25 mouse cellular contexts compared by ENCODE assay signal in genomic region chr17:74967298-74967848, GRCm38 (mm10). TPM values are rescaled to one million over a fixed set of nuclear protein-coding genes. Genes with fewer than 3 reads are reported as not detected.
A peak's percentile ranks its signal among the peaks of the same experiment; 100 is the strongest.
DNase-seq lines count a peak whose midpoint lies in the region; ATAC-seq and TF ChIP-seq lines count a peak whose summit lies in the region.
"Had no signal": no experiment of that assay in that cellular context is flagged by ENCODE, and none has a peak within 500 bp of the region (broad histone marks: within the 10 kb centered on the region; RNA-seq: fewer than 3 reads in every experiment).

No protein-coding gene starts in this region.

- no peak for TF ChIP-seq CTCF in MEL (IDR thresholded peaks at IDR 0.05 in 2 of 3, conservative IDR thresholded peaks at IDR 0.05 in 1 of 3; ENCODE audit: control insufficient read depth in 1 of 3, insufficient read depth in 1 of 3, low read depth in 2 of 3, low read length in 3 of 3, poor library complexity in 1 of 3, severe bottlenecking in 1 of 3)
- no peak for TF ChIP-seq CTCF in stomach, postnatal 0 days (IDR thresholded peaks at IDR 0.05; ENCODE audit: low read depth)

- peaks cover 39% of the 10 kb centered on the region for H3K4me1 ChIP-seq in hindbrain, embryonic 10.5 days (replicated peaks)
- 0 out of 2 replicates have a peak, but pooled peaks cover 7% of the 10 kb centered on the region for H3K4me1 ChIP-seq in hindbrain, embryonic 14.5 days (replicated peaks; ENCODE audit: control insufficient read depth, insufficient read depth, low read length)
- no peaks in the 10 kb centered on the region for H3K4me1 ChIP-seq in neural tube, embryonic 11.5 days (ENCODE audit: control insufficient read depth, insufficient read depth, low read length)
- peaks cover 10% of the 10 kb centered on the region; the same call in 1 of the 2 replicates for H3K4me1 ChIP-seq in neural tube, embryonic 15.5 days
- H3K4me1 ChIP-seq in MEL (ENCODE audit: control insufficient read depth in 1 of 2, insufficient read depth in 2 of 2, low read length in 2 of 2): peaks cover 7 to 26% of the 10 kb centered on the region in 2 experiments
- no peaks in the 10 kb centered on the region for H3K4me1 ChIP-seq in stomach, postnatal 0 days (replicated peaks; ENCODE audit: control insufficient read depth, insufficient read depth)
- H3K4me1 ChIP-seq: hindbrain, embryonic 12.5 days had no signal

- TF ChIP-seq RAD21 in MEL (IDR thresholded peaks at IDR 0.05; ENCODE audit: low read depth, low read length): no peak

- TF ChIP-seq EP300 in MEL (IDR thresholded peaks at IDR 0.05; ENCODE audit: low read depth in 1 of 2, low read length in 2 of 2): no peak
- TF ChIP-seq EP300 in stomach, postnatal 0 days (optimal IDR thresholded peaks at IDR 0.05): no peak

- no peak for TF ChIP-seq POLR2A in MEL (IDR thresholded peaks at IDR 0.05; ENCODE audit: control insufficient read depth in 1 of 2, insufficient read depth in 1 of 2, low read depth in 1 of 2, low read length in 2 of 2, poor library complexity in 1 of 2)

- no peak overlapping the region for H3K9ac ChIP-seq in hindbrain, embryonic 14.5 days
- no peak overlapping the region for H3K9ac ChIP-seq in neural tube, embryonic 11.5 days (ENCODE audit: low read length)
- H3K9ac ChIP-seq in neural tube, embryonic 15.5 days (replicated peaks): no peak overlapping the region
- peak overlapping the region; percentile 80 for H3K9ac ChIP-seq in MEL (ENCODE audit: control insufficient read depth, low read depth, low read length, poor library complexity, severe bottlenecking)
- no peak overlapping the region for H3K9ac ChIP-seq in stomach, postnatal 0 days (ENCODE audit: low read length)
- H3K9ac ChIP-seq: embryonic facial prominence, embryonic 13.5 days; hindbrain, embryonic 12.5 days; liver, embryonic 12.5 days; liver, postnatal 0 days had no signal

- H3K27ac ChIP-seq in hindbrain, embryonic 10.5 days: peak overlapping the region; percentile 50; the same call in 1 of the 2 replicates
- H3K27ac ChIP-seq in hindbrain, embryonic 14.5 days: no peak overlapping the region
- no peak overlapping the region for H3K27ac ChIP-seq in neural tube, embryonic 11.5 days (ENCODE audit: low read depth, low read length)
- no peak overlapping the region for H3K27ac ChIP-seq in neural tube, embryonic 15.5 days (replicated peaks)
- H3K27ac ChIP-seq in MEL (ENCODE audit: control insufficient read depth, low read depth, low read length): peak overlapping the region; percentile 99
- no peak overlapping the region for H3K27ac ChIP-seq in stomach, postnatal 0 days (replicated peaks)
- H3K27ac ChIP-seq: embryonic facial prominence, embryonic 13.5 days; forebrain, embryonic 10.5 days; hindbrain, embryonic 12.5 days had no signal

- no peak for ATAC-seq in hindbrain, embryonic 14.5 days (ENCODE audit: low FRiP score)
- ATAC-seq in neural tube, embryonic 11.5 days (ENCODE audit: insufficient read depth, low FRiP score, low TSS enrichment): 0 out of 2 replicates have a peak, but pooled peaks have one; percentile 41
- no peak for ATAC-seq in neural tube, embryonic 15.5 days (ENCODE audit: low FRiP score)
- ATAC-seq in stomach, postnatal 0 days (ENCODE audit: low FRiP score, low TSS enrichment): no peak
- ATAC-seq: forebrain, embryonic 16.5 days; intestine, postnatal 0 days had no signal

- H3K27me3 ChIP-seq in hindbrain, embryonic 10.5 days (ENCODE audit: insufficient read depth, poor library complexity, severe bottlenecking): no peaks in the 10 kb centered on the region
- no peaks in the 10 kb centered on the region for H3K27me3 ChIP-seq in hindbrain, embryonic 14.5 days (ENCODE audit: control insufficient read depth, insufficient read depth, low read length)
- no peaks in the 10 kb centered on the region for H3K27me3 ChIP-seq in neural tube, embryonic 11.5 days (ENCODE audit: control insufficient read depth, insufficient read depth, low read length)
- H3K27me3 ChIP-seq in neural tube, embryonic 15.5 days (replicated peaks): no peaks in the 10 kb centered on the region
- H3K27me3 ChIP-seq in MEL (ENCODE audit: control insufficient read depth in 1 of 2, insufficient read depth in 2 of 2, low read length in 2 of 2): no peaks in the 10 kb centered on the region
- H3K27me3 ChIP-seq in stomach, postnatal 0 days (ENCODE audit: control insufficient read depth, insufficient read depth, low read length): no peaks in the 10 kb centered on the region
- H3K27me3 ChIP-seq: embryonic facial prominence, embryonic 13.5 days; hindbrain, embryonic 12.5 days; liver, embryonic 12.5 days had no signal

- H3K4me3 ChIP-seq in hindbrain, embryonic 10.5 days: no peak overlapping the region
- no peak overlapping the region for H3K4me3 ChIP-seq in hindbrain, embryonic 14.5 days (replicated peaks; ENCODE audit: low read length)
- no peak overlapping the region for H3K4me3 ChIP-seq in neural tube, embryonic 11.5 days (ENCODE audit: low read depth, low read length)
- H3K4me3 ChIP-seq in neural tube, embryonic 15.5 days (replicated peaks): no peak overlapping the region
- peak overlapping the region in 1 of 2 experiments; percentile 62; a peak in 2 of 4 replicates for H3K4me3 ChIP-seq in MEL (ENCODE audit: control insufficient read depth in 1 of 2, insufficient read depth in 1 of 2, low read depth in 2 of 2, low read length in 2 of 2)
- H3K4me3 ChIP-seq in stomach, postnatal 0 days (ENCODE audit: low read depth, low read length): no peak overlapping the region
- H3K4me3 ChIP-seq: embryonic facial prominence, embryonic 13.5 days; forebrain, embryonic 10.5 days; hindbrain, embryonic 12.5 days; liver, embryonic 12.5 days had no signal

- DNase-seq in hindbrain, embryonic 10.5 days (ENCODE audit: low spot score): peak; percentile 36
- no peak for DNase-seq in hindbrain, embryonic 14.5 days (ENCODE audit: low spot score)
- DNase-seq in neural tube, embryonic 11.5 days (ENCODE audit: low spot score): no peak
- peak; percentile 69 for DNase-seq in MEL (ENCODE audit: low read depth, low spot score)
- DNase-seq in stomach, postnatal 0 days (ENCODE audit: low spot score): no peak
- DNase-seq in adrenal gland, adult 8-10 months: no peak
- DNase-seq: adrenal gland, postnatal 25 days; B cell, adult 2 months; cerebellum, adult 11-12 months; heart, postnatal 14 days; kidney, adult 9 months; kidney, postnatal 10 days; layer of hippocampus, postnatal 36 days; left cerebral cortex, postnatal 4 days; liver, postnatal 0 days; lung, postnatal 36 days; right cerebral cortex, postnatal 4 days; thymus, postnatal 4 days had no signal

- WGBS in hindbrain, embryonic 10.5 days: 13% methylated on average over 7 of the region's 7 CpGs
- WGBS in hindbrain, embryonic 14.5 days: 24% methylated on average over 7 of the region's 7 CpGs
- 27% methylated on average over 7 of the region's 7 CpGs for WGBS in neural tube, embryonic 11.5 days
- 24% methylated on average over 7 of the region's 7 CpGs for WGBS in neural tube, embryonic 15.5 days
- WGBS in stomach, postnatal 0 days: 78% methylated on average over 7 of the region's 7 CpGs

- H3K79me2 ChIP-seq in MEL (ENCODE audit: control insufficient read depth, insufficient read depth, low read length, poor library complexity): peaks cover 1% of the 10 kb centered on the region; the same call in 1 of the 2 replicates

- H3K4me2 ChIP-seq in hindbrain, embryonic 14.5 days (replicated peaks): no peak overlapping the region
- H3K4me2 ChIP-seq in neural tube, embryonic 11.5 days (ENCODE audit: low read depth): no peak overlapping the region
- no peak overlapping the region for H3K4me2 ChIP-seq in neural tube, embryonic 15.5 days
- no peak overlapping the region for H3K4me2 ChIP-seq in stomach, postnatal 0 days (replicated peaks; ENCODE audit: low read depth)
- H3K4me2 ChIP-seq: embryonic facial prominence, embryonic 13.5 days; hindbrain, embryonic 12.5 days had no signal

- no peaks in the 10 kb centered on the region for H3K36me3 ChIP-seq in hindbrain, embryonic 10.5 days
- no peaks in the 10 kb centered on the region for H3K36me3 ChIP-seq in hindbrain, embryonic 14.5 days (replicated peaks; ENCODE audit: control insufficient read depth, insufficient read depth)
- H3K36me3 ChIP-seq in neural tube, embryonic 11.5 days (ENCODE audit: control insufficient read depth, insufficient read depth, low read length): no peaks in the 10 kb centered on the region
- H3K36me3 ChIP-seq in neural tube, embryonic 15.5 days: no peaks in the 10 kb centered on the region
- H3K36me3 ChIP-seq in MEL (ENCODE audit: control insufficient read depth in 1 of 2, insufficient read depth in 2 of 2, low read length in 2 of 2): peaks cover 0 to 21% of the 10 kb centered on the region in 2 experiments; a peak in 2 of 4 replicates
- H3K36me3 ChIP-seq in stomach, postnatal 0 days (ENCODE audit: control insufficient read depth, insufficient read depth, low read length): no peaks in the 10 kb centered on the region
- H3K36me3 ChIP-seq: embryonic facial prominence, embryonic 13.5 days; forebrain, embryonic 10.5 days; hindbrain, embryonic 12.5 days; liver, embryonic 12.5 days had no signal

- H3K9me3 ChIP-seq in hindbrain, embryonic 10.5 days: no peaks in the 10 kb centered on the region
- H3K9me3 ChIP-seq in hindbrain, embryonic 14.5 days (ENCODE audit: control insufficient read depth, low read length): no peaks in the 10 kb centered on the region
- no peaks in the 10 kb centered on the region for H3K9me3 ChIP-seq in neural tube, embryonic 11.5 days (ENCODE audit: control insufficient read depth, low read length)
- H3K9me3 ChIP-seq in neural tube, embryonic 15.5 days (replicated peaks): no peaks in the 10 kb centered on the region
- H3K9me3 ChIP-seq in MEL (replicated peaks; ENCODE audit: insufficient read depth, low read length): no peaks in the 10 kb centered on the region
- H3K9me3 ChIP-seq in stomach, postnatal 0 days (ENCODE audit: control insufficient read depth, low read length): no peaks in the 10 kb centered on the region
- H3K9me3 ChIP-seq: embryonic facial prominence, embryonic 13.5 days; forebrain, embryonic 10.5 days; hindbrain, embryonic 12.5 days; liver, embryonic 12.5 days had no signal

TF ChIP-seq in MEL, 35 proteins besides CTCF, POLR2A, EP300 and RAD21 (continues in another document):
- TF ChIP-seq MYC (IDR thresholded peaks at IDR 0.05; ENCODE audit: low read depth, low read length) (no peak), UBTF (IDR thresholded peaks at IDR 0.05; ENCODE audit: borderline replicate concordance, insufficient read depth, low read depth, low read length) (no peak)

RNA-seq across cellular contexts. Expression of gene Ltbp1, which starts 38.0 kb away (rescaled TPM):
- polyA plus RNA-seq in hindbrain, embryonic 10.5 days (2016; fragmentation: Nextera tagmentation; extraction: Ambion mirVana): 4.8 and 5.0 TPM in 2 replicates
- 2.6 TPM in 2 replicates for polyA plus RNA-seq in hindbrain, embryonic 14.5 days (2014; fragmentation: Nextera tagmentation; extraction: Ambion mirVana)
- polyA plus RNA-seq in neural tube, embryonic 11.5 days (2014; fragmentation: Nextera tagmentation; extraction: Ambion mirVana): 7.3 and 9.5 TPM in 2 replicates
- polyA plus RNA-seq in neural tube, embryonic 15.5 days (2015; fragmentation: Nextera tagmentation; extraction: Ambion mirVana): 3.6 and 6.0 TPM in 2 replicates
- total RNA-seq in MEL (2012; rRNA removed): 0.04 and 0.07 TPM in 2 replicates
- polyA plus RNA-seq in MEL (2012; ENCODE audit: insufficient read depth in 1 of 2, insufficient read length in 2 of 2, low read depth in 1 of 2, low replicate concordance in 2 of 2, missing spikeins in 1 of 2): under 1 TPM in 1 of 2 experiments, not detected in 1; 0.01 TPM
- polyA plus RNA-seq in stomach, postnatal 0 days (2015; fragmentation: Nextera tagmentation; extraction: Ambion mirVana): 16.2 and 17.7 TPM in 2 replicates
- 10 to 100 TPM in 2 of 4 experiments, 1 to 10 TPM in 2; 9.4 to 15.9 (median 12.6) TPM for total RNA-seq in adrenal gland, adult 8-10 months (2022)

Comparison
In these comparisons a context has a peak if more than half of its experiments do, and no peak if none do; other contexts are left out.
1. DNase-seq: peak in hindbrain, embryonic 10.5 days (single experiment) and MEL (single experiment); none in hindbrain, embryonic 14.5 days (single experiment), neural tube, embryonic 11.5 days (single experiment), stomach, postnatal 0 days (single experiment) and adrenal gland, adult 8-10 months (single experiment).
2. H3K27ac ChIP-seq: peak in hindbrain, embryonic 10.5 days (single experiment) and MEL (single experiment); none in hindbrain, embryonic 14.5 days (single experiment), neural tube, embryonic 11.5 days (single experiment), neural tube, embryonic 15.5 days (single experiment) and stomach, postnatal 0 days (single experiment).